Mouse (Mus musculus) layer of hippocampus, adult 18-20 months (tissue): ENCODE measurements around the gene Tnpo3. TPM values are rescaled to one million over a fixed set of nuclear protein-coding genes. Genes with fewer than 3 reads are reported as not detected.

Experiments
- total RNA-seq, 2 experiments: library from RNA; stranded (reverse); gene quantifications; 2 replicates each; pipeline ENCODE4 v1.2.3; 2021

The Tnpo3 gene
- total RNA-seq, 2 experiments from 2014 or later = 71.6 to 72.1 TPM

Other genes starting within 250 kb of the Tnpo3 start
- gene Opn1sw, start 221.4 kb downstream of the Tnpo3 start, total RNA-seq = not detected
- 10 to 100 TPM; 62.1 to 75.9 TPM for gene Ccdc136, start 213.6 kb downstream of the Tnpo3 start, total RNA-seq
- 1 to 10 TPM; 1.5 to 1.6 TPM for gene Flnc, start 176.6 kb downstream of the Tnpo3 start, total RNA-seq
- gene Atp6v1f, start 142.2 kb downstream of the Tnpo3 start, total RNA-seq = 100 to 1,000 TPM; 250 to 276 TPM
- 1 to 10 TPM in 1 of 2 experiments, under 1 TPM in 1; 0.67 to 1.2 TPM for gene Atp6v1fnb, start 138.4 kb downstream of the Tnpo3 start, total RNA-seq
- 1 to 10 TPM; 1.1 to 2.3 TPM for gene Kcp, start 101.9 kb downstream of the Tnpo3 start, total RNA-seq
- gene Irf5, start 83.3 kb downstream of the Tnpo3 start, total RNA-seq = 1 to 10 TPM; 4.4 to 5.4 TPM
- gene Tspan33, start 84.3 kb upstream of the Tnpo3 start, total RNA-seq = 10 to 100 TPM; 35.3 to 39.8 TPM
- 10 to 100 TPM; 17.1 to 18.6 TPM for gene Smo, start 125.6 kb upstream of the Tnpo3 start, total RNA-seq
- 100 to 1,000 TPM; 231 to 237 TPM for gene Ahcyl2, start 158.1 kb upstream of the Tnpo3 start, total RNA-seq